Mouse (Mus musculus): ENCODE results near the gene Zfp804a. TPM values are rescaled to one million over a fixed set of nuclear protein-coding genes. Genes with fewer than 3 reads are reported as not detected.
A peak's percentile ranks its signal among the peaks of the same experiment; 100 is the strongest.

Zfp804a gene
- 0.91 and 0.93 TPM in 2 replicates for polyA plus RNA-seq (2014; fragmentation: Nextera tagmentation; extraction: Ambion mirVana)

GRCm38 (mm10) chr2:82053185-82053891, at the start of gene Zfp804a:
TSS of gene Zfp804a (plus strand) at chr2:82053222.
- Histone ChIP-seq H3K4me1 (ENCODE audit: control insufficient read depth, insufficient read depth, low read length) (no peaks in the 10 kb centered on the region), H3K27ac (replicated peaks; ENCODE audit: low read depth, low read length) (no peak within 1 kb of the TSS), H3K9ac (replicated peaks; ENCODE audit: low read length) (peak within 1 kb of the TSS; percentile 63), H3K36me3 (replicated peaks; ENCODE audit: control insufficient read depth, insufficient read depth, low read depth, low read length) (no peaks in the 10 kb centered on the region), H3K4me2 (ENCODE audit: low read depth, low read length) (peak within 1 kb of the TSS; percentile 95), H3K27me3 (ENCODE audit: control insufficient read depth, insufficient read depth, low read length) (peaks cover 7% of the 10 kb centered on the region), H3K4me3 (ENCODE audit: low read depth, low read length) (peak within 1 kb of the TSS; percentile 68), H3K9me3 (replicated peaks; ENCODE audit: control insufficient read depth, low read length) (no peaks in the 10 kb centered on the region)
- peak; percentile 92 for ATAC-seq (replicated peaks; ENCODE audit: insufficient number of reproducible peaks, low FRiP score, low TSS enrichment, low read depth)
- peak; percentile 39 for DNase-seq (ENCODE audit: low spot score)
- WGBS, result 1% methylated on average over 74 of the region's 82 CpGs

DNA sequence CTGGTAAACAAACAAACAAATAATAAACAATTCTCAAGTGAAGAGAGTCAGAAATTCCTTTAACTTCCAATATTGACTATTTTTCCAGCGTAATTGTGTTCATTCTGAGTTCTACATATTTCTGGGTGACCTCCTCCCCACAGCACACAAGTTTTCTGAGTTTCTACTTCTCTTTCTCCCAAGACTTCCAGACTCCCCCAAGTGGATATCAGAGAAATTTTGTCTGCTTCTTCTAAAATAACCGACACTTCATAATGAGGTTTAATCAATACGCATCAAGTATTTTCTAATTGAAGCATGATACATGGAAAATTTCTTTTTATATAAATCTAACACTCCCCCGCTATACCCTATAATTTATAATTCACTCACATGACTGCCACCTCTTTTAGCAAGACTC, 1.4 kb upstream of the Zfp804a start:
- no peak for DNase-seq (ENCODE audit: low spot score)
- no peak overlapping the region for H3K4me2 ChIP-seq (ENCODE audit: low read depth, low read length)
- no peak for ATAC-seq (replicated peaks; ENCODE audit: insufficient number of reproducible peaks, low FRiP score, low TSS enrichment, low read depth)
- H3K4me3 ChIP-seq (ENCODE audit: low read depth, low read length), result no peak overlapping the region
- H3K27me3 ChIP-seq (ENCODE audit: control insufficient read depth, insufficient read depth, low read length), result peaks cover 7% of the 10 kb centered on the region
- no peaks in the 10 kb centered on the region for H3K9me3 ChIP-seq (replicated peaks; ENCODE audit: control insufficient read depth, low read length)
- no peaks in the 10 kb centered on the region for H3K4me1 ChIP-seq (ENCODE audit: control insufficient read depth, insufficient read depth, low read length)
- H3K27ac ChIP-seq (replicated peaks; ENCODE audit: low read depth, low read length), result no peak overlapping the region
- no peaks in the 10 kb centered on the region for H3K36me3 ChIP-seq (replicated peaks; ENCODE audit: control insufficient read depth, insufficient read depth, low read depth, low read length)
- no peak overlapping the region for H3K9ac ChIP-seq (replicated peaks; ENCODE audit: low read length)
- WGBS, result 72% methylated on average over 4 of the region's 4 CpGs

DNA sequence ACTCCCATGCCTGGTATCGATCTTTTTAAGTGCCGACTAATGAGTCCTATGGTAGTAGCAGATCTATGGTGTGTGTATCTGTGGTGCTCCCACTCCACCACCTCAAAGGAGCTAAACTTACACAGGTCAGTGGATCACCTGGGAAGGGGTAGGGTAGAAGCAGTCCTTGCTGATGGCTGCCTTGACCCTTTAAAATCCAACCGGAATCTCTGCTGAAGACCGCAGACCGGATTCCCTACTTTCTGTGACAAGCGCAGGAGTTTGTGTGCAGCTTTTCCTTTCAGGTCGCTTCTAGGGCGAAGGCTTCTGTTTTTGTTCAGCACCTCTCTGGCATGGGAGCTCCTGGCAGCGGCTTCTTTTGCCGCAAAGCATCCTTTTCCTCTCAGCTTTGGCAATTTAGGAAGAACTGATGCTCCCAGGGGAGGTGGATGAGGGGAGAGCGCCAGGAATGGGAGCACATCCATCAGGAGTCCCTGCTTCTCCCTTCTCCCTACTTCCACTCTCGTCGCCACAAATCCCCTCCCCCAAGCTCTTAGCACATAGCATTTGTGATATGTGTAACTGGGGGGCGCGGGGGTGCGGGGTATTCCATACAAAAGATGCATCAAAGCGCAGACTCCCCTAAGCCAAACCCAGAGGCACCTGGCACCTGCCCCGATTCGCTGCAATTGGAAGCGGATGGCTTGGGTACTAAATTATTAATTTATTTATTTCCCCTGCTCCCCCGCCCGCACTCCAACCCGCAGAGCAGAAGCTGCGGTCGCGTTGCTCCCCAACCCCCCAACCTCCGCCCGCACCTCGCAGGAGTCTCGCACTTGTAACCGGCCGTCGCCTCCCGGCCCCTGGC, 461 bp upstream of the Zfp804a start:
- H3K9me3 ChIP-seq (replicated peaks; ENCODE audit: control insufficient read depth, low read length), result no peaks in the 10 kb centered on the region
- peak overlapping the region; percentile 68 for H3K4me3 ChIP-seq (ENCODE audit: low read depth, low read length)
- no peaks in the 10 kb centered on the region for H3K4me1 ChIP-seq (ENCODE audit: control insufficient read depth, insufficient read depth, low read length)
- DNase-seq (ENCODE audit: low spot score), result peak; percentile 29
- peaks cover 7% of the 10 kb centered on the region for H3K27me3 ChIP-seq (ENCODE audit: control insufficient read depth, insufficient read depth, low read length)
- WGBS, result 3% methylated on average over 33 of the region's 34 CpGs
- no peak overlapping the region for H3K27ac ChIP-seq (replicated peaks; ENCODE audit: low read depth, low read length)
- peak overlapping the region; percentile 95 for H3K4me2 ChIP-seq (ENCODE audit: low read depth, low read length)
- no peaks in the 10 kb centered on the region for H3K36me3 ChIP-seq (replicated peaks; ENCODE audit: control insufficient read depth, insufficient read depth, low read depth, low read length)
- peak; percentile 84 for ATAC-seq (replicated peaks; ENCODE audit: insufficient number of reproducible peaks, low FRiP score, low TSS enrichment, low read depth)
- no peak overlapping the region; the same call in 1 of the 2 replicates for H3K9ac ChIP-seq (replicated peaks; ENCODE audit: low read length)

GRCm38 (mm10) chr2:82054446-82054845, 1.4 kb downstream of the Zfp804a start:
- Histone ChIP-seq H3K36me3 (replicated peaks; ENCODE audit: control insufficient read depth, insufficient read depth, low read depth, low read length) (no peaks in the 10 kb centered on the region), H3K27me3 (ENCODE audit: control insufficient read depth, insufficient read depth, low read length) (peaks cover 7% of the 10 kb centered on the region), H3K4me3 (ENCODE audit: low read depth, low read length) (no peak overlapping the region), H3K4me1 (ENCODE audit: control insufficient read depth, insufficient read depth, low read length) (no peaks in the 10 kb centered on the region), H3K27ac (replicated peaks; ENCODE audit: low read depth, low read length) (no peak overlapping the region), H3K9ac (replicated peaks; ENCODE audit: low read length) (no peak overlapping the region), H3K9me3 (replicated peaks; ENCODE audit: control insufficient read depth, low read length) (no peaks in the 10 kb centered on the region), H3K4me2 (ENCODE audit: low read depth, low read length) (peak overlapping the region; percentile 95; the same call in 1 of the 2 replicates)
- ATAC-seq (replicated peaks; ENCODE audit: insufficient number of reproducible peaks, low FRiP score, low TSS enrichment, low read depth) (no peak), DNase-seq (ENCODE audit: low spot score) (no peak)
- 59% methylated on average over 4 of the region's 4 CpGs for WGBS

GRCm38 (mm10) chr2:82064671-82065070, 11.6 kb downstream of the Zfp804a start:
- Histone ChIP-seq H3K27me3 (ENCODE audit: control insufficient read depth, insufficient read depth, low read length) (no peaks in the 10 kb centered on the region), H3K9me3 (replicated peaks; ENCODE audit: control insufficient read depth, low read length) (no peaks in the 10 kb centered on the region), H3K4me2 (ENCODE audit: low read depth, low read length) (no peak overlapping the region), H3K36me3 (replicated peaks; ENCODE audit: control insufficient read depth, insufficient read depth, low read depth, low read length) (no peaks in the 10 kb centered on the region), H3K4me1 (ENCODE audit: control insufficient read depth, insufficient read depth, low read length) (no peaks in the 10 kb centered on the region), H3K4me3 (ENCODE audit: low read depth, low read length) (no peak overlapping the region), H3K27ac (replicated peaks; ENCODE audit: low read depth, low read length) (no peak overlapping the region), H3K9ac (replicated peaks; ENCODE audit: low read length) (no peak overlapping the region)
- ATAC-seq (replicated peaks; ENCODE audit: insufficient number of reproducible peaks, low FRiP score, low TSS enrichment, low read depth) (no peak), DNase-seq (ENCODE audit: low spot score) (peak; percentile 57)
- 39% methylated on average over 5 of the region's 5 CpGs for WGBS

DNA sequence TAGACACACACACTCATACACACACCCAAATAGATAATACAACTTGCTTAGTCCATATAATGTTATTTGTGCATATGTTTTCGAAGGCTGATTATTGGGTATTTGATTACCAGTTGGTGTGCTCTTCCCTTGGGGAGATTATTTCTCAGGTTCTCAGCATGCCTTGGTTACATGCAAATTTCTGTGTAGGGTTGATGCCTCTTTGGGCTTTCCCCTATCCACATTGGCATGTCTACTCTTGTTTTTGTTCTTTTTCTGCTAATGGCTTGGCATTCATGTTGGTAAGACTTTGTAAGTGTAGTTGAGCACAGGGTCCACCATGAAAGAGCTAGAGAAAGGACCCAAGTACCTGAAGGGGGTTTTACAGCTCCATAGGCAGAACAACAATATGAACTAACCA, 14.9 kb downstream of the Zfp804a start:
- Histone ChIP-seq H3K4me3 (ENCODE audit: low read depth, low read length) (no peak overlapping the region), H3K9ac (replicated peaks; ENCODE audit: low read length) (no peak overlapping the region), H3K4me2 (ENCODE audit: low read depth, low read length) (no peak overlapping the region), H3K27me3 (ENCODE audit: control insufficient read depth, insufficient read depth, low read length) (no peaks in the 10 kb centered on the region), H3K4me1 (ENCODE audit: control insufficient read depth, insufficient read depth, low read length) (no peaks in the 10 kb centered on the region), H3K36me3 (replicated peaks; ENCODE audit: control insufficient read depth, insufficient read depth, low read depth, low read length) (no peaks in the 10 kb centered on the region), H3K27ac (replicated peaks; ENCODE audit: low read depth, low read length) (no peak overlapping the region), H3K9me3 (replicated peaks; ENCODE audit: control insufficient read depth, low read length) (no peaks in the 10 kb centered on the region)
- no peak for DNase-seq (ENCODE audit: low spot score)
- 91% methylated on average over 1 of the region's 1 CpGs for WGBS
- no peak for ATAC-seq (replicated peaks; ENCODE audit: insufficient number of reproducible peaks, low FRiP score, low TSS enrichment, low read depth)

- WGBS, result 81% methylated on average over 1 of the region's 1 CpGs
- H3K4me2 ChIP-seq (ENCODE audit: low read depth, low read length), result no peak overlapping the region
- H3K9me3 ChIP-seq (replicated peaks; ENCODE audit: control insufficient read depth, low read length), result no peaks in the 10 kb centered on the region
- DNase-seq (ENCODE audit: low spot score), result no peak
- no peak overlapping the region for H3K27ac ChIP-seq (replicated peaks; ENCODE audit: low read depth, low read length)
- no peaks in the 10 kb centered on the region for H3K36me3 ChIP-seq (replicated peaks; ENCODE audit: control insufficient read depth, insufficient read depth, low read depth, low read length)
- ATAC-seq (replicated peaks; ENCODE audit: insufficient number of reproducible peaks, low FRiP score, low TSS enrichment, low read depth), result no peak
- no peaks in the 10 kb centered on the region for H3K27me3 ChIP-seq (ENCODE audit: control insufficient read depth, insufficient read depth, low read length)
- H3K4me1 ChIP-seq (ENCODE audit: control insufficient read depth, insufficient read depth, low read length), result no peaks in the 10 kb centered on the region
- H3K4me3 ChIP-seq (ENCODE audit: low read depth, low read length), result no peak overlapping the region
- no peak overlapping the region for H3K9ac ChIP-seq (replicated peaks; ENCODE audit: low read length)
Measured at GRCm38 (mm10) chr2:82069172-82069571, 16.1 kb downstream of the Zfp804a start.

- Histone ChIP-seq H3K4me3 (ENCODE audit: low read depth, low read length) (no peak overlapping the region), H3K27ac (replicated peaks; ENCODE audit: low read depth, low read length) (no peak overlapping the region), H3K4me1 (ENCODE audit: control insufficient read depth, insufficient read depth, low read length) (no peaks in the 10 kb centered on the region), H3K36me3 (replicated peaks; ENCODE audit: control insufficient read depth, insufficient read depth, low read depth, low read length) (no peaks in the 10 kb centered on the region), H3K9ac (replicated peaks; ENCODE audit: low read length) (no peak overlapping the region), H3K9me3 (replicated peaks; ENCODE audit: control insufficient read depth, low read length) (no peaks in the 10 kb centered on the region), H3K4me2 (ENCODE audit: low read depth, low read length) (no peak overlapping the region), H3K27me3 (ENCODE audit: control insufficient read depth, insufficient read depth, low read length) (no peaks in the 10 kb centered on the region)
- WGBS, result 87% methylated on average over 3 of the region's 3 CpGs
- DNase-seq (ENCODE audit: low spot score), result no peak
- no peak for ATAC-seq (replicated peaks; ENCODE audit: insufficient number of reproducible peaks, low FRiP score, low TSS enrichment, low read depth)
Measured at GRCm38 (mm10) chr2:82076883-82077282, 23.9 kb downstream of the Zfp804a start.
